8 mouse cellular contexts compared by ENCODE assay signal in the genomic region with DNA sequence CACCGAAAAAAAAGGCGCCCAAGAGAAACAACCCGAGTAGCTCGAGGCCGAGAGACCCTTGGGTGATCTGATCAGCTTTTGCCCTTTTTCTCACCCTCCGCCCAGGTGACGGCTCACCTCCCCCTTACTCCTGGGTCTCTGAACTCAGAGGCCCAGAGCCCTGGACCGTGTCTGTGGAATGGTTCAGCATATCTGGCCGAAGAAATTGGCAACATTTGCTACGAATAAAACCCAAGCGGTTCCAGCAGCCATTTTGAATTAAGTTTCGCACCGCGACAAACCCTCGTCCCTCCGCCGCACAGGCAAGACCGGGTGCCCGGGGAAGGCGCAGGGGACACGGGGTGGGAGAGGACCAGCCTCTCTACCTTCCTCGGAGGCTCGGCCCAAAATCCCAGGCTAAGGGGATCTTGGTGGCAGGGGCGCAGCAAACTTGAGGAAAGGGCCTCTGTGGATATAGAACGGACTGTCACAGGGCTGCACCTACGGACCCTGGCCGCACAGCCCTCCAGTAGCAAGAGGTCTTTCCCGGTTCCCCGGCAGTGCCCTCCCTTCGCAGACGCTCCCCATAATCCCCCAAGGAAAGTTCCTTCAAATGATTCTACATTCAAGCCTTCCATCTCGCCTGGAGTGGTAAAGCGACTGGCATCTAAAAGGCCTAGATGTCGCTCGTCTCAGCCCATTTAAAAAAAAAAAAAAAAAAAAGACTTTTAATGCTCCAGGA. TPM values are rescaled to one million over a fixed set of nuclear protein-coding genes. Genes with fewer than 3 reads are reported as not detected.
A peak's percentile ranks its signal among the peaks of the same experiment; 100 is the strongest.
DNase-seq lines count a peak whose midpoint lies in the region; ATAC-seq and TF ChIP-seq lines count a peak whose summit lies in the region.

No protein-coding gene starts in this region.

- peak overlapping the region; percentile 99 for H3K27ac ChIP-seq in cerebellum, adult 2 months (ENCODE audit: insufficient read depth, low read length)
- peak overlapping the region; percentile 99 for H3K27ac ChIP-seq in embryonic facial prominence, embryonic 14.5 days (replicated peaks; ENCODE audit: low read depth, low read length)
- peak overlapping the region; percentile 100 for H3K27ac ChIP-seq in hindbrain, embryonic 12.5 days
- H3K27ac ChIP-seq in lung, embryonic 15.5 days, result peak overlapping the region; percentile 84
- H3K27ac ChIP-seq in testis, adult 2 months (ENCODE audit: control insufficient read depth, insufficient read depth, low read depth, low read length), result peak overlapping the region; percentile 56

- WGBS in cerebellum, adult 2 months, result 2% methylated on average over 35 of the region's 35 CpGs
- WGBS in embryonic facial prominence, embryonic 14.5 days, result 6% methylated on average over 34 of the region's 35 CpGs
- 2% methylated on average over 35 of the region's 35 CpGs for WGBS in hindbrain, embryonic 12.5 days
- WGBS in lung, embryonic 15.5 days, result under 1% methylated on average over 35 of the region's 35 CpGs

- peak overlapping the region; percentile 90 for H3K4me2 ChIP-seq in embryonic facial prominence, embryonic 14.5 days (ENCODE audit: low read depth, low read length)
- peak overlapping the region; percentile 85 for H3K4me2 ChIP-seq in hindbrain, embryonic 12.5 days (replicated peaks)
- H3K4me2 ChIP-seq in lung, embryonic 15.5 days, result peak overlapping the region; percentile 64

- H3K9ac ChIP-seq in embryonic facial prominence, embryonic 14.5 days (ENCODE audit: low read depth, low read length), result peak overlapping the region; percentile 98
- H3K9ac ChIP-seq in hindbrain, embryonic 12.5 days, result peak overlapping the region; percentile 99
- peak overlapping the region; percentile 84 for H3K9ac ChIP-seq in lung, embryonic 15.5 days

- no peak for TF ChIP-seq POLR2A in cerebellum, adult 2 months (IDR thresholded peaks at IDR 0.05; ENCODE audit: borderline replicate concordance, insufficient read depth, low read length)
- TF ChIP-seq POLR2A in testis, adult 2 months (IDR thresholded peaks at IDR 0.05; ENCODE audit: control insufficient read depth, low read depth, low read length), result no peak

- H3K4me1 ChIP-seq in cerebellum, adult 2 months (ENCODE audit: control insufficient read depth, insufficient read depth, low read length), result peaks cover 6% of the 10 kb centered on the region; the same call in 1 of the 2 replicates
- peaks cover 9% of the 10 kb centered on the region; the same call in 1 of the 2 replicates for H3K4me1 ChIP-seq in embryonic facial prominence, embryonic 14.5 days (ENCODE audit: control insufficient read depth, insufficient read depth, low read length)
- peaks cover 39% of the 10 kb centered on the region for H3K4me1 ChIP-seq in hindbrain, embryonic 12.5 days
- H3K4me1 ChIP-seq in lung, embryonic 15.5 days, result no peaks in the 10 kb centered on the region; the same call in 1 of the 2 replicates
- peaks cover 22% of the 10 kb centered on the region for H3K4me1 ChIP-seq in testis, adult 2 months (ENCODE audit: control insufficient read depth, insufficient read depth, low read length)

- H3K4me3 ChIP-seq in cerebellum, adult 2 months (replicated peaks; ENCODE audit: insufficient read depth, low read depth, low read length), result peak overlapping the region; percentile 74
- peak overlapping the region; percentile 56 for H3K4me3 ChIP-seq in C2C12 (ENCODE audit: insufficient read depth, poor library complexity, severe bottlenecking)
- H3K4me3 ChIP-seq in embryonic facial prominence, embryonic 14.5 days (ENCODE audit: low read depth, low read length), result peak overlapping the region; percentile 73
- peak overlapping the region; percentile 76 for H3K4me3 ChIP-seq in hindbrain, embryonic 12.5 days
- peak overlapping the region; percentile 57 for H3K4me3 ChIP-seq in lung, embryonic 15.5 days
- peak overlapping the region; percentile 77 for H3K4me3 ChIP-seq in testis, adult 2 months (ENCODE audit: control insufficient read depth, low read depth, low read length)

- DNase-seq in cerebellum, adult 2 months, result peak; percentile 55 to 80
- no peak for DNase-seq in cerebellum, adult 11-12 months
- no peak for DNase-seq in embryonic facial prominence, embryonic 14.5 days (ENCODE audit: low spot score)
- DNase-seq in ovary, adult 18-20 months (ENCODE audit: low spot score), result no peak

- peak overlapping the region; percentile 93 for H3ac ChIP-seq in C2C12 (ENCODE audit: control insufficient read depth, insufficient read length, low read depth)

- peaks cover 45% of the 10 kb centered on the region for H3K36me3 ChIP-seq in C2C12 (ENCODE audit: control insufficient read depth, insufficient read depth)
- peaks cover 23% of the 10 kb centered on the region for H3K36me3 ChIP-seq in embryonic facial prominence, embryonic 14.5 days (ENCODE audit: control insufficient read depth, insufficient read depth, low read length)
- no peaks in the 10 kb centered on the region for H3K36me3 ChIP-seq in hindbrain, embryonic 12.5 days
- no peaks in the 10 kb centered on the region for H3K36me3 ChIP-seq in lung, embryonic 15.5 days
- no peaks in the 10 kb centered on the region for H3K36me3 ChIP-seq in testis, adult 2 months (ENCODE audit: control insufficient read depth, insufficient read depth, low read length)

- ATAC-seq in embryonic facial prominence, embryonic 14.5 days (ENCODE audit: low read depth), result no peak
- ATAC-seq in hindbrain, embryonic 12.5 days (ENCODE audit: low FRiP score), result no peak
- ATAC-seq in lung, embryonic 15.5 days (ENCODE audit: borderline replicate concordance, extremely low read depth, low FRiP score, low TSS enrichment), result no peak

- H3K27me3 ChIP-seq in cerebellum, adult 2 months (ENCODE audit: control insufficient read depth, insufficient read depth, low read length), result no peaks in the 10 kb centered on the region
- H3K27me3 ChIP-seq in C2C12 (ENCODE audit: control insufficient read depth, insufficient read depth, insufficient read length), result no peaks in the 10 kb centered on the region
- H3K27me3 ChIP-seq in embryonic facial prominence, embryonic 14.5 days (replicated peaks; ENCODE audit: control insufficient read depth, insufficient read depth, low read length), result peaks cover 28% of the 10 kb centered on the region; the same call in 1 of the 2 replicates
- no peaks in the 10 kb centered on the region for H3K27me3 ChIP-seq in hindbrain, embryonic 12.5 days
- H3K27me3 ChIP-seq in lung, embryonic 15.5 days, result no peaks in the 10 kb centered on the region
- H3K27me3 ChIP-seq in testis, adult 2 months (ENCODE audit: control insufficient read depth, insufficient read depth, low read length), result peaks cover 15% of the 10 kb centered on the region

- H3K9me3 ChIP-seq in embryonic facial prominence, embryonic 14.5 days (ENCODE audit: control insufficient read depth, low read length), result no peaks in the 10 kb centered on the region
- no peaks in the 10 kb centered on the region for H3K9me3 ChIP-seq in hindbrain, embryonic 12.5 days (replicated peaks)
- no peaks in the 10 kb centered on the region for H3K9me3 ChIP-seq in lung, embryonic 15.5 days

- no peak for TF ChIP-seq CTCF in cerebellum, adult 2 months (IDR thresholded peaks at IDR 0.05; ENCODE audit: borderline replicate concordance, insufficient read depth, low read depth, low read length)
- TF ChIP-seq CTCF in C2C12 (IDR thresholded peaks at IDR 0.05; ENCODE audit: control insufficient read depth, insufficient read depth, insufficient read length), result no peak
- TF ChIP-seq CTCF in testis, adult 2 months (IDR thresholded peaks at IDR 0.05; ENCODE audit: control insufficient read depth, insufficient read depth, insufficient replicate concordance, low read depth, low read length), result no peak

- peaks cover 50% of the 10 kb centered on the region for H3K79me3 ChIP-seq in C2C12 (ENCODE audit: low read depth)

- H3K79me2 ChIP-seq in C2C12 (ENCODE audit: control insufficient read depth, insufficient read depth), result peaks cover 87% of the 10 kb centered on the region

TF ChIP-seq in C2C12, 6 proteins besides CTCF, POLR2A, EP300 and RAD21:
- TF ChIP-seq FOSL1 (IDR thresholded peaks at IDR 0.05; ENCODE audit: insufficient read depth, low read length, poor library complexity, severe bottlenecking) (no peak), MYOG (IDR thresholded peaks at IDR 0.05; ENCODE audit: control insufficient read depth, extremely low read depth, insufficient read length) (no peak), USF1 (IDR thresholded peaks at IDR 0.05; ENCODE audit: low read depth) (no peak), CEBPB (IDR thresholded peaks at IDR 0.05; ENCODE audit: low read depth) (no peak), MYOD1 (IDR thresholded peaks at IDR 0.05; ENCODE audit: control insufficient read depth, insufficient read length, low read depth) (no peak), MAX (IDR thresholded peaks at IDR 0.05) (no peak)

RNA-seq across cellular contexts. Expression of a gene that starts 4.2 kb away (rescaled TPM):
- 45.9 and 46.3 TPM in 2 replicates for polyA plus RNA-seq in cerebellum, adult 2 months (2012; rRNA removed)
- 6.8 TPM for polyA plus RNA-seq in C2C12 (2012; fragmentation: generic; extraction: Trizol)
- polyA plus RNA-seq in embryonic facial prominence, embryonic 14.5 days (2014; fragmentation: Nextera tagmentation; extraction: Ambion mirVana), result 46.3 and 51.5 TPM in 2 replicates
- 173 and 204 TPM in 2 replicates for polyA plus RNA-seq in hindbrain, embryonic 12.5 days (2016; fragmentation: Nextera tagmentation; extraction: Ambion mirVana)
- 112 and 116 TPM in 2 replicates for polyA plus RNA-seq in lung, embryonic 15.5 days (2015; fragmentation: Nextera tagmentation; extraction: Ambion mirVana)
- 1.9 and 2.0 TPM in 2 replicates for polyA plus RNA-seq in testis, adult 2 months (2012; rRNA removed)

Comparison
In these comparisons a context has a peak if more than half of its experiments do, and no peak if none do; other contexts are left out.
1. DNase-seq: peak in cerebellum, adult 2 months (2 of 2); none in cerebellum, adult 11-12 months (single experiment), embryonic facial prominence, embryonic 14.5 days (single experiment) and ovary, adult 18-20 months (single experiment).
2. Peak in every context shown above with its lines, with median percentiles within 50 percentile points of each other: H3K27ac ChIP-seq, H3K4me3 ChIP-seq, H3K4me2 ChIP-seq and H3K9ac ChIP-seq.